Mouse (Mus musculus) neural tube, embryonic 15.5 days (tissue): Measurements from ENCODE around the gene Cd9. TPM values are rescaled to one million over a fixed set of nuclear protein-coding genes. Genes with fewer than 3 reads are reported as not detected.

Experiments used
- ATAC-seq: fragments of 200-750 bp; cut with Nextera tagmentation; 2 replicates; pipeline ENCODE4 v1.8.0; 2017; ENCODE audit warnings: mild to moderate bottlenecking, moderate TSS enrichment, moderate library complexity; ENCODE audit not compliant: low FRiP score
- H3K27ac ChIP-seq: fragments of 300-500 bp; sonication (generic); replicated peaks from 2 replicates; pipeline ENCODE4 v1.5.1; 2015; ENCODE audit warnings: mild to moderate bottlenecking, inconsistent platforms
- H3K27me3 ChIP-seq: fragments of 300-500 bp; sonication (generic); replicated peaks from 2 replicates; pipeline ENCODE4 v1.6.1; 2015; ENCODE audit warnings: inconsistent platforms
- H3K36me3 ChIP-seq: fragments of 300-500 bp; sonication (generic); 2 replicates; pipeline ENCODE4 v1.6.1; 2015; ENCODE audit warnings: inconsistent platforms
- H3K4me1 ChIP-seq: fragments of 300-500 bp; sonication (generic); 2 replicates; pipeline ENCODE4 v1.6.1; 2015; ENCODE audit warnings: inconsistent platforms
- H3K4me2 ChIP-seq: fragments of 300-500 bp; sonication (generic); 2 replicates; pipeline ENCODE4 v1.6.1; 2015; ENCODE audit warnings: inconsistent platforms, mild to moderate bottlenecking, moderate library complexity
- H3K4me3 ChIP-seq: fragments of 300-500 bp; sonication (generic); replicated peaks from 2 replicates; pipeline ENCODE4 v1.5.1; 2015; ENCODE audit warnings: mild to moderate bottlenecking, inconsistent platforms
- H3K9ac ChIP-seq: fragments of 300-500 bp; sonication (generic); replicated peaks from 2 replicates; pipeline ENCODE4 v1.6.1; 2015; ENCODE audit warnings: mild to moderate bottlenecking, inconsistent platforms
- H3K9me3 ChIP-seq: fragments of 300-500 bp; sonication (generic); replicated peaks from 2 replicates; pipeline ENCODE4 v1.6.1; 2016; ENCODE audit warnings: inconsistent platforms
- WGBS: fragments of 180-500 bp; shearing (Covaris S2); methylation state at CpG from one replicate; pipeline ENCODE4 v1.1.7; 2015; ENCODE audit warnings: mixed read lengths; 5-methylcytosine and 5-hydroxymethylcytosine counted together
- polyA plus RNA-seq: library from polyadenylated mRNA; unstranded; fragments of >200 nt; fragmentation: Nextera tagmentation; extraction: Ambion mirVana; gene quantifications from 2 replicates; pipeline ENCODE4 v1.2.1, GENCODE M21; 2015

Cd9 gene
- polyA plus RNA-seq, 1 experiment from 2014 or later = 112 TPM

- H3K27me3 ChIP-seq = no peaks in the 10 kb centered on the region
- no peak overlapping the region for H3K9ac ChIP-seq
- no peak overlapping the region for H3K4me3 ChIP-seq
- ATAC-seq = no peak
- H3K36me3 ChIP-seq = no peaks in the 10 kb centered on the region
- no peaks in the 10 kb centered on the region for H3K9me3 ChIP-seq
- H3K27ac ChIP-seq = peak overlapping the region; percentile 71
- H3K4me1 ChIP-seq = peaks cover 27% of the 10 kb centered on the region
- H3K4me2 ChIP-seq = no peak overlapping the region
- 57% methylated on average over 7 of the region's 7 CpGs for WGBS
These were observed 12.8 kb downstream of the Cd9 start for GRCm38 (mm10) chr6:125481667-125482390.

GRCm38 (mm10) chr6:125480396-125481361 is 13.9 kb downstream of the Cd9 start:
- H3K27ac ChIP-seq = peak overlapping the region; percentile 71
- ATAC-seq = peak; percentile 75
- no peaks in the 10 kb centered on the region for H3K36me3 ChIP-seq
- no peak overlapping the region for H3K4me3 ChIP-seq
- peak overlapping the region; percentile 7; the same call in 1 of the 2 replicates for H3K4me2 ChIP-seq
- 33% methylated on average over 12 of the region's 12 CpGs for WGBS
- H3K4me1 ChIP-seq = peaks cover 35% of the 10 kb centered on the region
- H3K27me3 ChIP-seq = no peaks in the 10 kb centered on the region
- H3K9ac ChIP-seq = no peak overlapping the region
- no peaks in the 10 kb centered on the region for H3K9me3 ChIP-seq

- Histone ChIP-seq H3K27me3 (no peaks in the 10 kb centered on the region), H3K4me3 (no peak overlapping the region), H3K4me2 (no peak overlapping the region), H3K27ac (peak overlapping the region; percentile 71; the same call in 1 of the 2 replicates), H3K36me3 (no peaks in the 10 kb centered on the region), H3K9ac (no peak overlapping the region), H3K4me1 (peaks cover 45% of the 10 kb centered on the region), H3K9me3 (no peaks in the 10 kb centered on the region)
- WGBS = 89% methylated on average over 9 of the region's 9 CpGs
- ATAC-seq = no peak
These were observed 15.2 kb downstream of the Cd9 start for GRCm38 (mm10) chr6:125479359-125479758.

- WGBS = 91% methylated on average over 16 of the region's 16 CpGs
- H3K9ac ChIP-seq = no peak overlapping the region
- peak overlapping the region; percentile 64; the same call in 1 of the 2 replicates for H3K27ac ChIP-seq
- H3K27me3 ChIP-seq = no peaks in the 10 kb centered on the region
- no peaks in the 10 kb centered on the region for H3K36me3 ChIP-seq
- no peaks in the 10 kb centered on the region for H3K9me3 ChIP-seq
- no peak overlapping the region for H3K4me2 ChIP-seq
- ATAC-seq = no peak
- no peak overlapping the region for H3K4me3 ChIP-seq
- peaks cover 45% of the 10 kb centered on the region for H3K4me1 ChIP-seq
These were observed 16.2 kb downstream of the Cd9 start for GRCm38 (mm10) chr6:125478135-125479128.

GRCm38 (mm10) chr6:125476826-125477589 is 17.6 kb downstream of the Cd9 start:
- H3K9ac ChIP-seq = no peak overlapping the region; the same call in 1 of the 2 replicates
- peaks cover 41% of the 10 kb centered on the region for H3K4me1 ChIP-seq
- no peak overlapping the region for H3K4me3 ChIP-seq
- H3K27ac ChIP-seq = peak overlapping the region; percentile 64
- H3K36me3 ChIP-seq = no peaks in the 10 kb centered on the region
- ATAC-seq = no peak
- no peaks in the 10 kb centered on the region for H3K9me3 ChIP-seq
- 46% methylated on average over 9 of the region's 9 CpGs for WGBS
- no peaks in the 10 kb centered on the region for H3K27me3 ChIP-seq
- no peak overlapping the region for H3K4me2 ChIP-seq

GRCm38 (mm10) chr6:125476090-125476489 is 18.5 kb downstream of the Cd9 start:
- no peak overlapping the region for H3K9ac ChIP-seq
- H3K9me3 ChIP-seq = no peaks in the 10 kb centered on the region
- no peaks in the 10 kb centered on the region for H3K36me3 ChIP-seq
- H3K4me2 ChIP-seq = no peak overlapping the region
- no peak overlapping the region for H3K27ac ChIP-seq
- H3K4me3 ChIP-seq = no peak overlapping the region
- no peaks in the 10 kb centered on the region for H3K27me3 ChIP-seq
- WGBS = 46% methylated on average over 8 of the region's 8 CpGs
- peaks cover 38% of the 10 kb centered on the region for H3K4me1 ChIP-seq
- ATAC-seq = no peak

GRCm38 (mm10) chr6:125475184-125475583 is 19.4 kb downstream of the Cd9 start:
- 39% methylated on average over 1 of the region's 1 CpGs for WGBS
- no peaks in the 10 kb centered on the region for H3K27me3 ChIP-seq
- 0 out of 2 replicates have a peak overlapping the region, but pooled peaks have one; percentile 9 for H3K27ac ChIP-seq
- H3K4me2 ChIP-seq = no peak overlapping the region
- H3K4me1 ChIP-seq = peaks cover 30% of the 10 kb centered on the region
- no peak overlapping the region for H3K4me3 ChIP-seq
- no peaks in the 10 kb centered on the region for H3K9me3 ChIP-seq
- H3K36me3 ChIP-seq = no peaks in the 10 kb centered on the region
- ATAC-seq = no peak
- no peak overlapping the region for H3K9ac ChIP-seq

GRCm38 (mm10) chr6:125473939-125474338 is 20.7 kb downstream of the Cd9 start:
- Histone ChIP-seq H3K4me1 (peaks cover 27% of the 10 kb centered on the region), H3K27ac (no peak overlapping the region), H3K9me3 (no peaks in the 10 kb centered on the region), H3K36me3 (no peaks in the 10 kb centered on the region), H3K4me3 (no peak overlapping the region), H3K27me3 (no peaks in the 10 kb centered on the region), H3K4me2 (no peak overlapping the region), H3K9ac (no peak overlapping the region)
- ATAC-seq = no peak
- 90% methylated on average over 5 of the region's 5 CpGs for WGBS

- no peak overlapping the region for H3K4me2 ChIP-seq
- H3K27me3 ChIP-seq = no peaks in the 10 kb centered on the region
- no peaks in the 10 kb centered on the region for H3K36me3 ChIP-seq
- no peak overlapping the region for H3K27ac ChIP-seq
- H3K9ac ChIP-seq = no peak overlapping the region
- no peaks in the 10 kb centered on the region for H3K9me3 ChIP-seq
- no peak for ATAC-seq
- peaks cover 30% of the 10 kb centered on the region for H3K4me1 ChIP-seq
- WGBS = 94% methylated on average over 9 of the region's 9 CpGs
- no peak overlapping the region for H3K4me3 ChIP-seq
These were observed 21.3 kb downstream of the Cd9 start for GRCm38 (mm10) chr6:125473321-125473721.

GRCm38 (mm10) chr6:125471921-125472320 is 22.7 kb downstream of the Cd9 start:
- WGBS = 52% methylated on average over 4 of the region's 4 CpGs
- Histone ChIP-seq H3K4me2 (no peak overlapping the region), H3K36me3 (no peaks in the 10 kb centered on the region), H3K9ac (no peak overlapping the region), H3K4me3 (no peak overlapping the region), H3K9me3 (no peaks in the 10 kb centered on the region), H3K27me3 (no peaks in the 10 kb centered on the region), H3K27ac (no peak overlapping the region), H3K4me1 (peaks cover 39% of the 10 kb centered on the region)
- no peak for ATAC-seq
